Comparison of ENCODE assay signal across 16 mouse cellular contexts in the genomic region with DNA sequence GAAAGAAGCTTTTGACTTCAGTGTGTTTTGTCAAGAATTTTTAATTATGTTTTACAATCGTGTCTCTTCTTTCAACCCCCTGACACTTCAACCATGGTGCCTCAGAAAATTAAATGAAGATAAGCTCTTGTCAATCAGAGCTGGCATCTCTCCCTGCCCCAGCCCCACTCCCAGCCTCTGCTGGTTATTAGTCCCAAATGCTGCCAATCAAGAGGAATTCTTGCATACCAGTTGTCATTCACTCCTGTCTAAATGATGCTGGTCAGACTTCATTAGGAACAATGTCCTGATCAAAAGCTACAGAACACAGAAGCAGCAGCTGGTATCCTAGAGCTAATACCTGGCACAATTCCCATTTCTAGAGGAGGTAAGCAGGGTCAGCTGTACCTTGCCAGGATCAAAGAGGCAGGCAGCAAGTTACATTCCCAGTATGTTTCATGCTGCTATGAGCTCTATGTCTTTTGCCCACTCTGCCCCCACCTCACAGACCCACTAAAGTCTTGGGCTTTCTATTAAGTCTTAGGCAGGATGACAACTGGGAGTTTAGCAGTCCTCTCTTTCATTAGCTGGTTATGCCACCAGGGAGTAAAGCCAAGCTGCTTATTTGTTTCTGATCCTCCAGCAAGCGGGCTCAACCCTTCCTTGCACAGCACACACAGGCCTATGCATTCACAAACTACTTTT.
DNase-seq lines count a peak whose midpoint lies in the region; ATAC-seq lines count a peak whose summit lies in the region.
"Had no signal": no experiment of that assay in that cellular context is flagged by ENCODE, and none has a peak within 500 bp of the region (broad histone marks: within the 10 kb centered on the region; RNA-seq: fewer than 3 reads in every experiment).

No protein-coding gene starts in this region.

- H3K9ac ChIP-seq in hindbrain, embryonic 15.5 days: no peak overlapping the region
- H3K9ac ChIP-seq: heart, embryonic 13.5 days; neural tube, embryonic 12.5 days had no signal

- intact Hi-C loops in gastrocnemius, postnatal 14 days (cut with DNase I; ENCODE audit: low total_unique reads): no loop called here

- H3K4me3 ChIP-seq in hindbrain, embryonic 15.5 days: no peak overlapping the region
- H3K4me3 ChIP-seq: heart, embryonic 13.5 days; megakaryocyte, embryonic 14.5 days; neural tube, embryonic 12.5 days had no signal

- H3K27me3 ChIP-seq in hindbrain, embryonic 15.5 days: no peaks in the 10 kb centered on the region
- H3K27me3 ChIP-seq: heart, embryonic 13.5 days; megakaryocyte, embryonic 14.5 days; neural tube, embryonic 12.5 days had no signal

- WGBS in hindbrain, embryonic 15.5 days: 35% methylated on average over 2 of the region's 2 CpGs

- peaks cover 41% of the 10 kb centered on the region for H3K4me1 ChIP-seq in hindbrain, embryonic 15.5 days (replicated peaks)
- H3K4me1 ChIP-seq: megakaryocyte, embryonic 14.5 days had no signal

- no peak for DNase-seq in cerebellum, adult 8-10 months
- peak; percentile 23 for DNase-seq in MN1 (ENCODE audit: low spot score)
- DNase-seq in cerebellum, postnatal 14 days: peak; percentile 20 to 42
- DNase-seq in gastrocnemius, postnatal 14 days: no peak
- DNase-seq in gastrocnemius, postnatal 25 days: no peak
- no peak for DNase-seq in right cerebral cortex, adult 2 months (ENCODE audit: low spot score in 2 of 2)
- DNase-seq: gastrocnemius, postnatal 10 days; kidney, adult 9 months; right cerebral cortex, adult 18-20 months had no signal

- no peaks in the 10 kb centered on the region for H3K9me3 ChIP-seq in hindbrain, embryonic 15.5 days
- H3K9me3 ChIP-seq: heart, embryonic 13.5 days; megakaryocyte, embryonic 14.5 days; neural tube, embryonic 12.5 days had no signal

- no peak overlapping the region for H3K27ac ChIP-seq in hindbrain, embryonic 15.5 days (replicated peaks)
- H3K27ac ChIP-seq: heart, embryonic 13.5 days; neural tube, embryonic 12.5 days; stomach, postnatal 0 days had no signal

- H3K36me3 ChIP-seq in hindbrain, embryonic 15.5 days: no peaks in the 10 kb centered on the region
- H3K36me3 ChIP-seq: heart, embryonic 13.5 days; neural tube, embryonic 12.5 days had no signal

- ATAC-seq in cerebellum, adult (ENCODE audit: insufficient number of reproducible peaks, low FRiP score, low TSS enrichment): peak; percentile 52; the same call in 1 of the 2 replicates
- ATAC-seq in hindbrain, embryonic 15.5 days (ENCODE audit: low FRiP score, low read depth): peak; percentile 51; the same call in 1 of the 2 replicates

- no peak overlapping the region for H3K4me2 ChIP-seq in hindbrain, embryonic 15.5 days
- H3K4me2 ChIP-seq: heart, embryonic 13.5 days; liver, embryonic 11.5 days; neural tube, embryonic 12.5 days had no signal

Comparison
In these comparisons a context has a peak if more than half of its experiments do, and no peak if none do; other contexts are left out.
1. DNase-seq: peak in MN1 (single experiment) and cerebellum, postnatal 14 days (2 of 2); none in cerebellum, adult 8-10 months (single experiment), gastrocnemius, postnatal 14 days (single experiment), gastrocnemius, postnatal 25 days (single experiment) and right cerebral cortex, adult 2 months (0 of 2).